Mouse (Mus musculus): ENCODE data around the gene Usp32. TPM values are rescaled to one million over a fixed set of nuclear protein-coding genes. Genes with fewer than 3 reads are reported as not detected.

The Usp32 gene
- polyA plus RNA-seq, 2 experiments, result 14.4 to 25.6 TPM

- no peak overlapping the region for H3K4me3 ChIP-seq (ENCODE audit: insufficient read depth in 1 of 2, low read depth in 2 of 2, low read length in 2 of 2)
- no peak overlapping the region for H3K27ac ChIP-seq
- no peaks in the 10 kb centered on the region for H3K4me1 ChIP-seq (replicated peaks; ENCODE audit: control insufficient read depth in 2 of 2, insufficient read depth in 2 of 2, low read length in 1 of 2)
- H3K36me3 ChIP-seq (replicated peaks; ENCODE audit: control insufficient read depth, insufficient read depth, low read depth), result no peaks in the 10 kb centered on the region
- TF ChIP-seq EP300 (IDR thresholded peaks at IDR 0.05; ENCODE audit: low read depth) (no peak), CTCF (IDR thresholded peaks at IDR 0.05; ENCODE audit: low read depth) (no peak)
- WGBS (ENCODE audit: insufficient replicate concordance), result 23% methylated on average over 3 of the region's 3 CpGs
- H3K9me3 ChIP-seq (ENCODE audit: control insufficient read depth, low read length), result no peaks in the 10 kb centered on the region
- H3K9ac ChIP-seq (replicated peaks), result no peak overlapping the region
- H3K27me3 ChIP-seq (ENCODE audit: control insufficient read depth, insufficient read depth, low read length), result peaks cover 41% of the 10 kb centered on the region
- DNase-seq (ENCODE audit: low read depth in 3 of 3, low spot score in 3 of 3), result no peak
- no peak for ATAC-seq (ENCODE audit: insufficient read depth)
- H3K4me2 ChIP-seq (ENCODE audit: low read depth), result no peak overlapping the region
These were observed 179.7 kb downstream of the Usp32 start for GRCm38 (mm10) chr11:84960291-84960690.

GRCm38 (mm10) chr11:84959701-84960181 lies 180.2 kb downstream of the Usp32 start:
- Histone ChIP-seq H3K4me1 (replicated peaks; ENCODE audit: control insufficient read depth in 2 of 2, insufficient read depth in 2 of 2, low read length in 1 of 2) (no peaks in the 10 kb centered on the region), H3K9me3 (ENCODE audit: control insufficient read depth, low read length) (no peaks in the 10 kb centered on the region), H3K36me3 (replicated peaks; ENCODE audit: control insufficient read depth, insufficient read depth, low read depth) (no peaks in the 10 kb centered on the region), H3K4me2 (ENCODE audit: low read depth) (no peak overlapping the region), H3K27me3 (ENCODE audit: control insufficient read depth, insufficient read depth, low read length) (peaks cover 41% of the 10 kb centered on the region), H3K4me3 (ENCODE audit: insufficient read depth in 1 of 2, low read depth in 2 of 2, low read length in 2 of 2) (no peak overlapping the region), H3K27ac (no peak overlapping the region), H3K9ac (replicated peaks) (no peak overlapping the region)
- 11% methylated on average over 9 of the region's 9 CpGs for WGBS (ENCODE audit: insufficient replicate concordance)
- DNase-seq (ENCODE audit: low read depth in 3 of 3, low spot score in 3 of 3), result no peak
- TF ChIP-seq CTCF (IDR thresholded peaks at IDR 0.05; ENCODE audit: low read depth) (no peak), EP300 (IDR thresholded peaks at IDR 0.05; ENCODE audit: low read depth) (no peak)
- ATAC-seq (ENCODE audit: insufficient read depth), result no peak

GRCm38 (mm10) chr11:84959181-84959580 lies 180.8 kb downstream of the Usp32 start:
- ATAC-seq (ENCODE audit: insufficient read depth), result no peak
- no peak overlapping the region for H3K4me2 ChIP-seq (ENCODE audit: low read depth)
- H3K4me1 ChIP-seq (replicated peaks; ENCODE audit: control insufficient read depth in 2 of 2, insufficient read depth in 2 of 2, low read length in 1 of 2), result no peaks in the 10 kb centered on the region
- no peak overlapping the region for H3K4me3 ChIP-seq (ENCODE audit: insufficient read depth in 1 of 2, low read depth in 2 of 2, low read length in 2 of 2)
- no peak overlapping the region for H3K27ac ChIP-seq
- no peak for TF ChIP-seq EP300 (IDR thresholded peaks at IDR 0.05; ENCODE audit: low read depth)
- TF ChIP-seq CTCF (IDR thresholded peaks at IDR 0.05; ENCODE audit: low read depth), result no peak
- H3K9me3 ChIP-seq (ENCODE audit: control insufficient read depth, low read length), result no peaks in the 10 kb centered on the region
- H3K27me3 ChIP-seq (ENCODE audit: control insufficient read depth, insufficient read depth, low read length), result peaks cover 41% of the 10 kb centered on the region
- H3K36me3 ChIP-seq (replicated peaks; ENCODE audit: control insufficient read depth, insufficient read depth, low read depth), result no peaks in the 10 kb centered on the region
- WGBS (ENCODE audit: insufficient replicate concordance), result 35% methylated on average over 5 of the region's 5 CpGs
- no peak for DNase-seq (ENCODE audit: low read depth in 3 of 3, low spot score in 3 of 3)
- H3K9ac ChIP-seq (replicated peaks), result no peak overlapping the region

DNA sequence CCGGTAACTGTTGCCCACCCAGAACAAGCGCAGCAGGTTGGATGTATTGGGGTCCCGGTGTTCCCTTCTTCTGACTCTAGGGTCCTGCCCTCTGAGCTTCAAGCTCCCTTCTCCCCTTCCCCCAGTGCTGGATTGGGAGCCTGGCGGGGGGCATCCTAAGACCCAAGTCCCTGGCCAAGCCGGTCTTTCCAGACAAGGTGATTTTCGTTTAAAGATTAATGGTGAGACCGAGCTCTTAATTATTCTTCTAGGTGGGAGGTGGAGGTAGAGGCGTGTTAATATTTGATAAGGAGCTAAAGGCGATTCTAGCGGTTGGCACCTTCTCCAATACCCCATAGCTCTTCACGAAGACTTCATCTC lies 181.7 kb downstream of the Usp32 start:
- DNase-seq (ENCODE audit: low read depth in 3 of 3, low spot score in 3 of 3) (no peak), ATAC-seq (ENCODE audit: insufficient read depth) (no peak)
- Histone ChIP-seq H3K27ac (no peak overlapping the region), H3K27me3 (ENCODE audit: control insufficient read depth, insufficient read depth, low read length) (peaks cover 41% of the 10 kb centered on the region), H3K4me3 (ENCODE audit: insufficient read depth in 1 of 2, low read depth in 2 of 2, low read length in 2 of 2) (no peak overlapping the region), H3K9me3 (ENCODE audit: control insufficient read depth, low read length) (no peaks in the 10 kb centered on the region), H3K36me3 (replicated peaks; ENCODE audit: control insufficient read depth, insufficient read depth, low read depth) (no peaks in the 10 kb centered on the region), H3K4me1 (replicated peaks; ENCODE audit: control insufficient read depth in 2 of 2, insufficient read depth in 2 of 2, low read length in 1 of 2) (no peaks in the 10 kb centered on the region), H3K4me2 (ENCODE audit: low read depth) (no peak overlapping the region), H3K9ac (replicated peaks) (no peak overlapping the region)
- TF ChIP-seq EP300 (IDR thresholded peaks at IDR 0.05; ENCODE audit: low read depth) (no peak), CTCF (IDR thresholded peaks at IDR 0.05; ENCODE audit: low read depth) (no peak)
- 7% methylated on average over 11 of the region's 11 CpGs for WGBS (ENCODE audit: insufficient replicate concordance)

GRCm38 (mm10) chr11:84957591-84958270 lies 182.2 kb downstream of the Usp32 start, which contains the start of gene Car4:
Car4 (plus strand) TSS chr11:84957786.
- no peak within 1 kb of the TSS for H3K27ac ChIP-seq
- no peak for TF ChIP-seq CTCF (IDR thresholded peaks at IDR 0.05; ENCODE audit: low read depth)
- TF ChIP-seq EP300 (IDR thresholded peaks at IDR 0.05; ENCODE audit: low read depth), result no peak
- peaks cover 41% of the 10 kb centered on the region for H3K27me3 ChIP-seq (ENCODE audit: control insufficient read depth, insufficient read depth, low read length)
- peak within 1 kb of the TSS; percentile 32; the same call in 1 of the 2 replicates for H3K4me2 ChIP-seq (ENCODE audit: low read depth)
- DNase-seq (ENCODE audit: low read depth in 3 of 3, low spot score in 3 of 3) (no peak), ATAC-seq (ENCODE audit: insufficient read depth) (no peak)
- H3K4me3 ChIP-seq (ENCODE audit: insufficient read depth in 1 of 2, low read depth in 2 of 2, low read length in 2 of 2), result no peak within 1 kb of the TSS
- H3K9me3 ChIP-seq (ENCODE audit: control insufficient read depth, low read length), result no peaks in the 10 kb centered on the region
- WGBS (ENCODE audit: insufficient replicate concordance), result 2% methylated on average over 49 of the region's 49 CpGs
- H3K4me1 ChIP-seq (replicated peaks; ENCODE audit: control insufficient read depth in 2 of 2, insufficient read depth in 2 of 2, low read length in 1 of 2), result no peaks in the 10 kb centered on the region
- no peak within 1 kb of the TSS for H3K9ac ChIP-seq (replicated peaks)
- no peaks in the 10 kb centered on the region for H3K36me3 ChIP-seq (replicated peaks; ENCODE audit: control insufficient read depth, insufficient read depth, low read depth)

Data from liver, embryonic 14.5 days (tissue).